Mouse (Mus musculus) urinary bladder, postnatal 10 days (tissue): ENCODE measurements around the gene 6030408B16Rik.

Experiments used
- DNase-seq: peaks from one replicate; pipeline ENCODE4 v3.0.0; 2022; ENCODE audit warnings: low spot score

The 6030408B16Rik gene

GRCm38 (mm10) chr15:101293025-101293621, at the start of gene 6030408B16Rik:
Gene 6030408B16Rik (plus strand): TSS chr15:101293212.
- DNase-seq: no peak

- DNase-seq: no peak
These were observed 49.0 kb upstream of the 6030408B16Rik start for GRCm38 (mm10) chr15:101244012-101244411.

GRCm38 (mm10) chr15:101246231-101247154, 46.5 kb upstream of the 6030408B16Rik start:
- peak; percentile 79 for DNase-seq

- no peak for DNase-seq
These were observed 45.9 kb upstream of the 6030408B16Rik start for GRCm38 (mm10) chr15:101247155-101247498.

GRCm38 (mm10) chr15:101248029-101248710, 44.8 kb upstream of the 6030408B16Rik start:
- no peak for DNase-seq

GRCm38 (mm10) chr15:101250220-101250800, 42.7 kb upstream of the 6030408B16Rik start:
- DNase-seq: no peak

- no peak for DNase-seq
These were observed 41.1 kb upstream of the 6030408B16Rik start for GRCm38 (mm10) chr15:101251930-101252329.

- DNase-seq: no peak
These were observed 40.4 kb upstream of the 6030408B16Rik start for GRCm38 (mm10) chr15:101252614-101253013.

GRCm38 (mm10) chr15:101253563-101253885, 39.5 kb upstream of the 6030408B16Rik start:
- no peak for DNase-seq

- DNase-seq: no peak
These were observed 38.9 kb upstream of the 6030408B16Rik start, which contains the start of gene Nr4a1 for GRCm38 (mm10) chr15:101253886-101254795. Gene Nr4a1 (plus strand): TSS chr15:101254269.

- no peak for DNase-seq
These were observed 37.1 kb upstream of the 6030408B16Rik start for GRCm38 (mm10) chr15:101255842-101256462.

- DNase-seq: no peak
These were observed 36.4 kb upstream of the 6030408B16Rik start for GRCm38 (mm10) chr15:101256463-101257206.

GRCm38 (mm10) chr15:101258420-101258819, 34.6 kb upstream of the 6030408B16Rik start:
- no peak for DNase-seq

GRCm38 (mm10) chr15:101259922-101260321, 33.1 kb upstream of the 6030408B16Rik start:
- no peak for DNase-seq

GRCm38 (mm10) chr15:101260387-101260786, 32.6 kb upstream of the 6030408B16Rik start:
- DNase-seq: no peak

- DNase-seq: no peak
These were observed 32.0 kb upstream of the 6030408B16Rik start for GRCm38 (mm10) chr15:101260874-101261622.

GRCm38 (mm10) chr15:101262502-101262901, 30.5 kb upstream of the 6030408B16Rik start:
- no peak for DNase-seq

GRCm38 (mm10) chr15:101266132-101266963, 26.7 kb upstream of the 6030408B16Rik start:
- peak; percentile 90 for DNase-seq
